Mouse (Mus musculus) spleen, adult 18-20 months (tissue): ENCODE measurements around the gene Usf1.

ENCODE experiments used
- DNase-seq, 2 experiments: peaks; one replicate each; pipeline ENCODE4 v3.0.0; 2022; ENCODE audit warnings: mixed read lengths in 2 of 2

The Usf1 gene

DNA sequence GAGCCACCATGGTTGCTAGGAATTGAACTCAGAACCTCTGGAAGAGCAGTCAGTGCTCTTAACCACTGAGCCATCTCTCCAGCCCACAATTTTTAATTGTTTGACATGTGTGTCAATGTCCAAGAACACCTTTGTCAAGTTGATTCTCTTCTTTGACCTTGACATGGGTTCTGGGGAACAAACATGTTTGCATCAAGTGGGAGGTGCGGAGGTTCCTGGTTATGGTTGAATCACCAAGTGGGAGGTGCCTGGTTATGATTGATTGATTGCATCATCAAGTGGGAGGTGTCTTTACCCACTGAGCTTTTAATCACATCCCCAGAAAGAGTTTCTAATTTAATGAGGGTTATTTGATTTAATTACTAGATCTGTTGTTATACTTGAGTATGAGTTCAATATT, 46.5 kb downstream of the Usf1 start:
- DNase-seq: no peak

DNA sequence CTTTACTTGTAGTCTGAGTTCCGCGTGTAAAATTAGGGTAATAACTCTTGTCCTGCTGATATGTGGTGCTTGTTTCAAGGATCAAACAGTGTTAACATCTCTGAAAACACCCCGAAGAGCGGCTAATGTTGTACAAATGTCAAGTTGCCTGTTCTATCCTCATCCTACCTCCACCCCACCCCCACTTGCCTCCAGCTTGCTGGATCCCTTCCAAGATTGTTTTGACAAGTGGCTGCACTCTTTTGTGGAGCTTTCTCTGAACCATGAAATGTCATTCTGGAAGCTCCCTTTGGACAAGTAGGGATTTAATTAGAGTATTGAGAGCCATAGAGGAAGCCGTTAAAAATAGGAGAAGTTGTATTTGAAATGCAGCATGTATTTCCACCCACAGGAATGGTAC, 48.7 kb downstream of the Usf1 start:
- DNase-seq: no peak

DNA sequence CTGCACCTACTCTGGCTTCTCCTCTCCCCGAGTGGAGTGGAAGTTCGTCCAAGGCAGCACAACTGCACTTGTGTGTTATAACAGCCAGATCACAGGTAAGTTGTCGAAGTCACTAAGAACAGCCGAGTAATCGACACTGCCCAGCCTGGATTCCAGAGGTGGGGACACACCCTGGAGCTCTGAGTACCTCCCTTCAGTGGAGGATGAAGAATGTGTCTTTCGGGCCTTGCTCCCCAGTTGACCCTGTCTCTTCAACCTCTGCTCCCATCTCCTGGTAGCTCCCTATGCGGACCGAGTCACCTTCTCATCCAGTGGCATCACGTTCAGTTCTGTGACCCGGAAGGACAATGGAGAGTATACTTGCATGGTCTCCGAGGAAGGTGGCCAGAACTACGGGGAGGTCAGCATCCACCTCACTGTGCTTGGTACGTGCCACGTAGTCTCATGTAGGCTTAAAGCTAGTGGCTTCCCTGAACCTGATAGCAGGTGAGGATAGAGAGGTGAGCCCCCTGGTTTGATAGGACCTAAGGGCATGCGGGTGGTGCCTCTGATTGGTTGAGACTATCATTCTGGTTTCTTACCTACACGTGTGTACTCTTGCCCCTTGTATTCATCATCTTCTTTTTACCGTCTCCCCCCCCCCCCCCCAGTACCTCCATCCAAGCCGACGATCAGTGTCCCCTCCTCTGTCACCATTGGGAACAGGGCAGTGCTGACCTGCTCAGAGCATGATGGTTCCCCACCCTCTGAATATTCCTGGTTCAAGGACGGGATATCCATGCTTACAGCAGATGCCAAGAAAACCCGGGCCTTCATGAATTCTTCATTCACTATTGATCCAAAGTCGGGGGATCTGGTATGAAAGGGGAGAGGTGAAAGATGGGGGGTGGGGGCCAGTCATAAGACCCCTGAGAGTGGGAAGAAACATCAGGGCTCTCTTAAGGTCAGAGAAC, 49.7 kb downstream of the Usf1 start:
- no peak for DNase-seq

DNA sequence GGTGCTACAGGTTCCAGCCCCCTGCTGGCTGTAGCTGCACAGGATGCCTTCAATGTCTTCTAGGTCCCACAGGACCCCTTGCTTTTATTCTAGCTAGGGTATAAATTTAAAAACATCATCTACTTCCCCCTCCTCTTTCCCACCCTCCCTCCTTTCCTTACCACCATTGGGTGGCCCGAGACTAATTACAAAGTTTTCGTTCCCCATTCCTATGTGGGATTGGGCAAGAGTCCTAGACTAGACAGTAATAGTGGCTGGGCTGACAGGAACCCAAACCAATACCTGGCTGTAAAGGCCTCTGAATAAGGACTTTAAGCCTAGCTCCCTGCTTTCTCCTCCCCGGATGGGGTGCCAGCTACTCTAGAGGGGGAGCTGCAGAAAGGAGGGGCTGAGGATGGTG, 52.0 kb downstream of the Usf1 start:
- no peak for DNase-seq

DNA sequence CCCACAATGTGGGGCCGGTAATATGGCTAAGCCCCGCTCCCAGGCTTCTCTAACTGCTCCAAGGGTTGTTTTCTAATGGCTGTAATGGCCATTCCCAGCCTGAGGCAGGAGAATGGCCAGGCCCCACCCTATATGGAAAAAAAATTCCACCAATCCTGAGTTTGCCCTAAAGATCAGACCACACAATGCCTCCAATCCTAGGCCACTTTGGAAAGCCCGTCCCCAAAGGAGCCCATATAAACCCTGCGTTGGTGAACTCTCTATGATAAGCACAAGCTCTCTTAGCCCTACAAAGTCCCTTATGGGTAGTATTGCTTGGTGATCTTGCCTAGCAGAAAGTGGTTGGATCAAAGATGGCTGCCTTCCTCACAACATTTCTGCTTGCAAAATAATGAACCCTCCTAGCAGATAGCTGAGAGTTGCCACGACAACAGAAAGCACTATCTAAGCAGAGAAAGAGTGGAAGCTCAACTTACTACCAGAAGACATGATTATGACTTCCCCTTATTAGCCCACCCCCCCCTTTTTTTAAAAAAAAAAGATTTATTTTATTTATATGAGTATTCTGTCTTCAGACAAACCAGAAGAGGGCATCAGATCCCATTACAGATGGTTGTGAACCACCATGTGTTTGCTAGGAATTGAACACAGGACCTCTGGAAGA, 54.8 kb downstream of the Usf1 start:
- no peak for DNase-seq

DNA sequence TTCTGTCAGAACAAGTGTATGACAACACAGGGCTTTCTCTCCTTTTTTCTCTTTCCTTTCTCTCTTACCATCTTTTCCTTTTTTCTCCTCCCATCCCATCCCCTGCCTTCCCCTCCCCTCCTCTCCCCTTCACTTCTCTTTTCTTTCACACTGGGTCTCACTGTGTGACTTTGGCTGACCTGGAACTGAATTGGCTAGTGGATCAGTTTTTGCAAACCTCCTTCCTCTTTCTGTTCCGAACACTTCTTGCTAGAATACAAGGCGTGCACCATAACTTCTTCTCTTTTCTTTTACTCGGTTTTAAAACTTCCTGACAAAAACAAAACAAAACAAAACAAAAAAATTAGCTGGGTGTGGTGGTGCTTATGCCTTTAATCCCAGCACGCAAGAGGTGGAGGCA, 55.5 kb downstream of the Usf1 start:
- DNase-seq: no peak
